In the genomic region with DNA sequence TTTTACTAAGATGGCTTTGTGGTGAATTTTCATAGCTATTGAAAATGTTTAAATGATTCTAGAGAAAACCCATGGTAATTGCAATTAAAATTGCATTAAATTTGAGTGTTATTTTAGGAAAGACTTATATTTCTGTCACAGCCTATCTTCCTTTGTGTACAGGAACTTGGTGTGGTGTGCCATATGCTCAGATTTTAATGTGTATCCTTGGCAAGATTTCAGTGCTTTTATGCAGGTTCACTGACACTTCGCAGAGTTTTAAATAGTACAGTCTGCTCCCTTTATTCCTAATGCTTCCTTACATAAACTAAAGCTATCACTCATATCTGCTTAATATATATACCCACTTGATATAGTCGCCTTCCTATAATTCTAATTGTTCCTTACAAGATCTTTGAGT, we compare ENCODE assay signal across 16 mouse cellular contexts.
"Had no signal": no experiment of that assay in that cellular context is flagged by ENCODE, and none has a peak within 500 bp of the region (broad histone marks: within the 10 kb centered on the region; RNA-seq: fewer than 3 reads in every experiment).

No protein-coding gene starts in this region.

- DNase-seq: gastrocnemius, postnatal 14 days; gastrocnemius, postnatal 36 days; heart, adult 2 months; heart, postnatal 14 days; heart, postnatal 36 days; kidney, adult 11 months; kidney, adult 2 months; kidney, adult 9 months; kidney, postnatal 14 days; kidney, postnatal 36 days; layer of hippocampus, adult 9-11 months; layer of hippocampus, postnatal 36 days; liver; liver, embryonic 13.5 days had no signal

- ATAC-seq: hindbrain, postnatal 0 days; intestine, embryonic 16.5 days had no signal
